Mouse (Mus musculus) layer of hippocampus, adult 9-10 months (tissue): Measurements from ENCODE around the gene Rab37.

Source experiments
- DNase-seq: peaks from one replicate; pipeline ENCODE4 v3.0.0; 2022; ENCODE audit warnings: low spot score

Rab37 gene

DNA sequence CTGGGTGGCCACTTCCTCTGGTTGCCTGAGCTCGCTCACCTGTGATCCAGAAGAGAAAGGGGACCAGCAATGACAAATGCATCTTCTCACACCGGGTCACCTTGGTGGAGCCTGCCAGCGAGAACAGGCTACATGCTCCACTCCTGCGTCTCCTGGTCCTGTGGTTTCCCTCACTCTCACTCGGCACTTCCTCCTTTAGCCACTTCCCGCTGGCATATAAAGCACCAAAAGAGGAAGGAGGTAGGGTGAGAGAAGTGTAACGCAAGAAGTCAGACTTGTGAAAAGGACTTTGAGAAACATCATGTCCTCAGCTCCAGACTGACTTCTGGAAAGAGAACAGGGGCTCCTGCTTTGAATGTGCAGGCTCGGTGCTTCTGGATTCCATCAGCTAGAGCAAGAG is 42.6 kb downstream of the Rab37 start, which contains the start of gene Cd300lf:
Cd300lf (minus strand) TSS at position 193 of the 400 bp plus-strand sequence.
- DNase-seq, result no peak

DNA sequence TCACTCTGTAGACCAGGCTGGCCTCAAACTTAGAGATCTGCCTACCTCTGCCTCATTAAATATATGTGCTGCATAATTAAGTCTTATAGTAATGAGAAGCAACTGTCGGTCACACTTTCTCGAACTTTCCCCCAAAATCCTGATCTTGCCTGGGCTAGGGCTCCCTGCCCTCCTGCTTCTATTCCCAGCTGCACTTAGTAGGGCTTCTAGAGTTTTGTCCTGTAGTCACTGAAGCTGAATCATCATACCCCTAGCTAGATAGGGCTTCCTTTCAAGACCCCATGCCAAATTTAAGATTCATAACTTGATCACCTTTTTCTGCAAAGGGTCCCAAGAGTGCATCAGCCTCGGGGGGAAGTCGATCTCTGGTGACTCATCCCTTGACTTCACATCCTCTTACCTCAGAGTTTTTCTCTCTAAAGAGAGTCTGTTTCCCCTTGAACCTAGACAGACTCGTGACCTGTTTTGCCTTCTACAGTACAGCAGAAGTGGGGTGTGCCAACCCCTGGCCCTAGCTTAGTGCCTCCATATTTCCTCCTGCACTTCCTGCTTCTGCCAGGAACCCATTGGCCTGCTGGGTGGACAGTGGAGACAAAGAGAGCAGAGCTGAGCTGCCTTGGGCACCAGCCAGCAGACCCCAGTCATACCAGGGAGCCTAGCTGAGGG is 47.5 kb downstream of the Rab37 start:
- no peak for DNase-seq

GRCm38 (mm10) chr11:115141970-115142369 is 50.7 kb downstream of the Rab37 start:
- DNase-seq, result no peak

GRCm38 (mm10) chr11:115147813-115148212 is 56.6 kb downstream of the Rab37 start:
- no peak for DNase-seq

GRCm38 (mm10) chr11:115150741-115151254 is 59.6 kb downstream of the Rab37 start:
- no peak for DNase-seq

- DNase-seq, result no peak
These were observed 60.7 kb downstream of the Rab37 start for GRCm38 (mm10) chr11:115151755-115152429.

DNA sequence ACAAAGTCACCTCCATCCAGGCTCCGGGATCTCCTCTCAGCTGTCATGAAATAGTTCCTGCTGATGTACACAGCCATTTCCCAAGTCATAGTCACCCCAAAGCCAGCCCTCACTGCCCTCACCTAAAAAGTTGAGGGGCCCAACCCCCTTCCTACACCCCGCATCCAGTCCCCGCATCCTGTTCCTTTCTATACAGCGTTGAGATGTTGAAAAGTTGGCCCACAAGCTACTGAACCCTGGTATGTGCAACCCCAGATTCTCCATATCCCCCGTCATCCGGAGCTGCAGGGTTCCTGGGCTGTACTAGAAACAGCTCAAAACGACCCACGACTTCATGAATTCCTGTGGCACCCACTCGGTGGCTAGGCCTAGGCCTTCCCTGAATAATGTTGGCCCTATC is 61.9 kb downstream of the Rab37 start:
- no peak for DNase-seq

DNA sequence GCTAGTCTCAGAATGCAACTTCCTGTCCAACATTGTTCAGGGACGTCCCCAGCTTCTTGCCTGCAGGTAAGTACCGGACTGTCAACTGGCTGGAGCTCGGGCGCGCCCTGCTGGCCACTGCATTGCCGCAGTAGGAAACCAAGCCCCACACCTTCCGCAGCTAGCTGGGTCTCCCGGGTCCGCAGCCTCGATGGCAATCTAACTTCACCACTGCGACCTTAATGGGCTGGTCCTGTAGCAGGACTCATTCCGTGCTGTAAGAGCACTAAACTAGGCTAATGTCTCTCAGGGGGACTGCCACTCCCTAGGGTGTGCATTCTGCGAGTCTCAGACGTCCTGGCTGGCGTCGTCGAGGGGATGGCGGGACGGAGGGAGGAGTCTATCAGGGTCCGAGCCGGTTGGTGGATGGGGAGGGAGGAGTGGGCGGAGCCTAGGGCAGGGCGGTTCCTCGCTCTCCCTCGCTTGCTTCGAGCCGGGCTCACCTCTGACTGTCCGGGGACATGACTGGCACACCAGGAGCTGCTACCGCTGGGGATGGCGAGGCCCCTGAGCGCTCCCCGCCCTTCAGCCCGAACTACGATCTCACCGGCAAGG is 62.6 kb downstream of the Rab37 start:
- no peak for DNase-seq

GRCm38 (mm10) chr11:115155053-115155634 is 63.9 kb downstream of the Rab37 start:
- DNase-seq, result no peak

GRCm38 (mm10) chr11:115157933-115158719 is 66.9 kb downstream of the Rab37 start:
- no peak for DNase-seq

DNA sequence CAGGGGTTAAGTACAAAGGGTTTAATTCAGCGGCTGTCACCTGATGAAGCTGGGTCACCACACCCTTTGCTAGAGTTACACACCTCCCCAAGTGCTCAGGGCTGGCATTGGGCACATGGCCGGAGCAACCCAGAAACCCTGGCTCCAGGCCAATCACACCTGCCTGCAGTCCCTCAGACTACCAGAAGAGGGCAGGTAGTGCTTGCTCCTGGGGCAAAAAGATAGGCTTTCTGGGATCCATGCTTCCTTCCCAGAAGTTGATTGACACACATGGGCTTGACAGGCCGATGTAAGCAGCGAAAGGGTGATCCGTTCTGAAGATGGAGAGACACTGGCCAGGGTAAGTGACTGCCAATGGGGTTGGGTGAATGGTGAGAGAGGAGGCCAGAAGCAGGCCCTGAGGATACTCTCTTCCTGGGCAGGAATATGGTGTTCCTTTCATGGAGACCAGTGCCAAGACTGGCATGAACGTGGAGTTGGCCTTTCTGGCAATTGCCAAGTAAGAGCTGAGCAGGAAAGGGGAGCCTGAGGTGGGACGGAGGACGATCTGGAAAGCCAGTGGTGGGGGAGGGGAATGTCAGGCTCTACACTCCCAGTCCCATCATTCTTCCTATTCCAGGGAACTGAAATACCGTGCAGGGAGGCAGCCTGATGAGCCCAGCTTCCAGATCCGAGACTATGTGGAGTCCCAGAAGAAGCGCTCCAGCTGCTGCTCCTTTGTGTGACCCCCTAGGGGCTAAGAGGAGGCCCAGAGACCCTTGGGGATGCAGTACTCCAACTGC is 69.0 kb downstream of the Rab37 start:
- peak; percentile 57 for DNase-seq

DNA sequence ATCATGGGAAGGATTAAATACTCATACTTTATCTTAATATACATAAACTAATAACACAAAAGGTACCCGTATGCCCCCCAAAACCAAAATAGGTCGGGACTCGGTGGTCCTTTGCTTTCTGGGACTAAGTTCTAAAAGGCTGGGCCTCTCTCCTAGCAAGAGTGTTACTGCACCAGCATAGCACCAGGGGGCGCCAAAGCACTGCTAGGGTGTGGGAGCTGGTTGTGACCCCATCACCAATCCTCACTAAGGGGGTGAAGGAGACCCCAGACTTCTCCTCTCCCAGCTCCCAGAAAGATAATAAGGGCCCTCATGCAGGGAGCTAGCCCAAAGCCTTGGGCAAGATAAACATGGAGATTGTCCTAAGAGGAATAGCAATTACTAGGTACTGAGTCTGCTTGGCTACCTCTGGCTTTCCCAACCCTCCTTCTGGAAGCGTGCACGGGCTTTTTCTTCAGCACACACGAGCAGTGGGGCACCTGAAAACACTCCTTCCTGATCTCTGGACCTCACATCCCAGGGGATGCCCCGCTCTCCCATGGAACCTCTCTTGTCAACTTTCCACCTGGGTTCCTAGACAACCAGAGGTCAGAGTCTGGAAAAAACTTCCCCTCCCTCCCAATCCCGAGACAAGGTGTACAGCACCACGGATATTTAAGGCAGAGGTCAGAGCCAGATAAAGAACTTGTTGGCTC is 69.8 kb downstream of the Rab37 start:
- DNase-seq, result no peak

DNA sequence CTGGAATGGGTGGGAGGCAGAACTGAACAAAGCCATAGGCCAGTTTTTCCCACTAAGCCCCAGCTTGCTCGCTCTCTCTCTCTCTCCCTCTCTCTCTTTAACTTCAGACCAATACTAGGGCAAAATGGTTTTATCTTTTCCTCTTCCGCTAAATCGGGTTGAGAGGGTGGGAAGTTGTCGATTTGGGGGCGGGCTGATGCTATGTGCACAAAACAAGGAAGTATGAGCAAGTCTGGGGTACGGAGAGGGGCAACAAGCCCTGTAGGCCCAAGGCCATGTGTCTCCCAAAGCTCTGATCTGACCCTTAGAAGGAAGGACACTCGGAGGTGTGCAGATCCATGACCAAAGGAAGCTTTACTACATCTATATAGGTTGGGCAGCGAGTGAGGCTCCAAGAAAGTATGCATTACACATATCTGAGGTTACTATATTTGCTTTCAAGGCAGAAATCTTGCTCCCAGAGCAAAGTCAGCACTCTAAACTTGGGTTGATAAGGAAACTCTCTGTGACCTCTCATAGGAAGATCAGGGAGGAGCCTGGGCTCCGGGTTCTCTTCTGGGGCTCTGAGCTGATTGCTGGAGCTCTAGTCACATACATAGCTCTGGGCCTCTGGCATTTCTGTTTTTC is 70.5 kb downstream of the Rab37 start:
- DNase-seq, result no peak

DNA sequence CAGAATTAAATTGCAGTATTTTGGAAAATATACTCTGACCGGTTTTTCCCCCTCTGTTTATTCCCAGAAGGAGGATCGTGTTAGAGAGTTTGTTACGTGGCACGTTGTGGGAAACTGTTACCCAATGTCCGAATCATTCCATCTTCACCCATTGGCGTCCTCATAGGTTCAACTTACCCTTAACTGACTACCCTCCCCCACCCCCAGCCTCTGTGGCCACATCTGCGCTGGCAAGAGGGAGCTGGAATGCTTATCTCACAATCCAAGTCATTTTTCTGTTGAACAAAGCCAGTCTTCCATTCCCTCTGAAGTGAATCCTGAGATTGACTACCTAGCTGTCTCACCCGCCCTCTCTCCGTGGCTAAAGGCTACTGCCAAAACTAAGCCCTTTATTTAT is 71.0 kb downstream of the Rab37 start:
- DNase-seq, result no peak

DNA sequence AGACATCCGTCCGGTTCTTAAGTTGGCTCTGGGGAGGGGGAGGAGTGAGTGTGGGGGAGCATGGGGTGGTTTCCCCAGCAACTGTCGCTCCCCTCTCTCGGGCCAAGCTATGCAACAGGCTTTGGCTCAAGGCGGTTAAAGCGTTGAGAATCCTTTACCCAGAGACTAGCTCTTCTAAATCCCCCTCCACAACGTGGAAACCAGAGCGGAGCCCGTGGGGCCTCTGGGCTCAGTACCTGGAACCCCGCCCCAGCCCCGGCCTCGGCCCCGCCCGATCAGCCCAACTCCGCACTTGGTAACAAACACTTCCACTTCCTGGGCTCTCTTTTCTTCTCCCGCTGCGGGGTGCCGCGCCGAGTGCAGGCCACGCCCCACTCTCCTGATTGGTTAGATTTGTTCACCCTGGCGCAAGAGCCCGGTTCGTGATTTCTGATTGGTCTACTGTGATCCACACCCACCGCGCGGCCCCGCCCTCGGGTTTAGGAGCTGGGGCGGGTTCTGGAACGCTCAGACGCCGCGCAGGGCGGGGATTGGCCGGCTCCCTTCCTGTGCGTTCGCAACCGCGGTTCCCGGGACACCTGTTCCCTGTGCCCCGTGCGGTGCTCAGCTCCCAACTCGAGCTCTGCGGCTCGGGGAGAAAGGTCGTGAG is 71.7 kb downstream of the Rab37 start, which contains the start of gene Slc9a3r1:
Slc9a3r1 (plus strand) TSS at position 510 of the 649 bp plus-strand sequence.
- DNase-seq, result peak; percentile 91

DNA sequence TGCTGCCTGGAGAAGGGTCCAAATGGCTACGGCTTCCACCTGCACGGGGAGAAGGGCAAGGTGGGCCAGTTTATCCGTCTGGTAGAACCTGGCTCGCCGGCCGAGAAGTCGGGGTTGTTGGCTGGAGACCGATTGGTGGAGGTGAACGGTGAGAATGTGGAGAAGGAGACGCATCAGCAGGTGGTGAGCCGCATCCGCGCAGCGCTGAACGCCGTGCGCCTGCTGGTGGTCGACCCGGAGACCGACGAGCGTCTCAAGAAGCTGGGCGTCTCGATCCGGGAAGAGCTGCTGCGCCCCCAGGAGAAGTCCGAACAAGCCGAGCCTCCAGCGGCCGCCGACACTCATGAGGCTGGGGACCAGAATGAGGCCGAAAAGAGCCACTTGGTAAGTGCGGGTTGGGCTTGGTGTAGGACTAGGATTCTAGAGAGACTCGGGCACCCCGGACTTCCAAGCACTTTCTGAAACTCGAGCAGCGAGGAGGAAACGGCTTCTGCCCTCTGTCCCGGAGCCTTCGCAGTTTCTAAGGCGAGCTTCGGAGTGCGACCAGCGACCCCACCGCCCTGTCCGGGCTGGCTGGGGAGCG is 72.4 kb downstream of the Rab37 start:
- DNase-seq, result no peak

GRCm38 (mm10) chr11:115164341-115164975 is 73.2 kb downstream of the Rab37 start:
- DNase-seq, result no peak

DNA sequence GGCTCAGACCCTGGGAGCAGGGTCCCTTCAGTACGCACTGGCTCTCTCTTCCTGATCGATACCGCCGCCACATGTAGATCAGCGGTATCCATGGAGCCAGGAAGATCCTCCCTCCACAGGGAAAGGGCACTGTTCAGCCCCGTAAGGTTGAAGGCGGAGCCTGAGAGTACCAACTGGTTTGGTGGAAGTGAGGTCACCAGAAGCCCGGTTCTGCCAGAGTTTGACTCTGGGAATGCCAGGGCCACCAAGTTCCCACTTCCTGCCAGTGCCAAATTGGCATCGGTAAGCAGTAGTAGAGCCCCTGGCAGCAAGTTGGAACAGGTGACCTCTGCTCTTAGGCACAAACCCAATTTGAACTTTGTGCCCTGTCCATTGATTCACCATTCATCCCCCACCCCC is 73.7 kb downstream of the Rab37 start:
- DNase-seq, result no peak

DNA sequence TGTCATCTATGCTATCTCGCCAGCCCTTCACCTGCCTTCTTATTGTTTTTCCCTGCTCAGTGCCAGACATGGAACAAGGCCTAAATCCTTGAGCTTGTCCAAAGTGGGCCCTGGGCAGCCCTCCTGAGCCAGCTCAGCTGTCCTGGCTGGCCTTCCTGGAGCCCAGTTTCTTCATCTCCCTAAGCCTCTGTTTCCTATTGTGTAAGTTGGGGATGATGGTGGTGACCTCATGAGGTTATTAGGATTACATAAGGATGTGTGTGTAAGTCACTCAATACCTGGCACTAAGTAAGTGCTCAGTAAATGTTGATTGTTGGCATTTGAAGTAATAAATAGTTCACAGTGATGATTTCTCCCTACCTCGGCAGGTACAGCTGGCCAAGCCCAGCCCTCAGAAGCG is 75.5 kb downstream of the Rab37 start:
- no peak for DNase-seq
